Mouse (Mus musculus) granulocyte monocyte progenitor cell, adult 5-6 weeks (primary cell): ENCODE measurements at regions not wholly inside any gene's neighbourhood (a gene's known extent, or its start where the extent isn't known, plus 50 kb on each side); places are given as distances from the start of the nearest gene placed in this dataset.

Experiments used
- ATAC-seq: replicated peaks from 2 replicates; pipeline ENCODE4 v1.8.0; 2016; ENCODE audit warnings: mild to moderate bottlenecking, moderate TSS enrichment, inconsistent platforms; ENCODE audit not compliant: poor library complexity, severe bottlenecking

DNA sequence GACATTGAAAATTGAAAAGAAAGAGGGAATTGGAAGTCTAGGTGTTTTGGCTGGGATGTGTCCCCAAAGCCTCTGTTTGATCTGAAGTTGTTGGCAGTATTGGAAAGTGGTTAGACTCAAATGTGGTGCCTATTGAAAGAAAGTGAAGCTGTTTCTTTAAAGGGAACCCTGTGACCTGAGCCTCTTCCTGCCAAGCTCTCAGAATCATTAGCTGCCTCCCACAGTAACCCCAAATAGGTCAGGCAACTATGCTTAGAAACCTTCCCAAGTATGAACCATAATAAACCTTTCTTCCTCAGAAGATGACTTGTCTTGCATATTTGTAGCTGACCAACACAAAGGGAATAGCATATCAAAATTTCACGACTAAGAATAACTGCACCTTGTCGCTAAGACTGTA lies 69.7 kb upstream of the Gm34302 start:
- ATAC-seq: no peak

DNA sequence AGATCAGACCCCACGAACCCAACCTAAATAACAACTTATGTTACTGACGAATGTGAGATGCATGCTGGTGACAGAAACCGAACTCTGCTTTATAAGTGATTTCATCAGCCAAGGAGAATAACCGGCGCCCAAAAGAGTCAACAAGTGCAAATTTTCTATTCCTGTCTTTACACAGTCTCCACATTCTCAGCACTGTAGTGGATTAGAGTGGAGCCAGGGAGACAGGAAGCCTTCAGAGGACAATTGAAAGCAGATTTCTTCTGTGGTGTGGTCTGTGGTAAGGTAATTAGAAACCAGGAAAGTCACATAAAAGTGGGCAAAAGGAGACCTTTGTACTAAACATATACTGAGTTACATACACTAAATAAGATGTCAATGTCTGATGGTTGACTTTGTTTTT lies 68.0 kb upstream of the Gm34302 start:
- no peak for ATAC-seq

DNA sequence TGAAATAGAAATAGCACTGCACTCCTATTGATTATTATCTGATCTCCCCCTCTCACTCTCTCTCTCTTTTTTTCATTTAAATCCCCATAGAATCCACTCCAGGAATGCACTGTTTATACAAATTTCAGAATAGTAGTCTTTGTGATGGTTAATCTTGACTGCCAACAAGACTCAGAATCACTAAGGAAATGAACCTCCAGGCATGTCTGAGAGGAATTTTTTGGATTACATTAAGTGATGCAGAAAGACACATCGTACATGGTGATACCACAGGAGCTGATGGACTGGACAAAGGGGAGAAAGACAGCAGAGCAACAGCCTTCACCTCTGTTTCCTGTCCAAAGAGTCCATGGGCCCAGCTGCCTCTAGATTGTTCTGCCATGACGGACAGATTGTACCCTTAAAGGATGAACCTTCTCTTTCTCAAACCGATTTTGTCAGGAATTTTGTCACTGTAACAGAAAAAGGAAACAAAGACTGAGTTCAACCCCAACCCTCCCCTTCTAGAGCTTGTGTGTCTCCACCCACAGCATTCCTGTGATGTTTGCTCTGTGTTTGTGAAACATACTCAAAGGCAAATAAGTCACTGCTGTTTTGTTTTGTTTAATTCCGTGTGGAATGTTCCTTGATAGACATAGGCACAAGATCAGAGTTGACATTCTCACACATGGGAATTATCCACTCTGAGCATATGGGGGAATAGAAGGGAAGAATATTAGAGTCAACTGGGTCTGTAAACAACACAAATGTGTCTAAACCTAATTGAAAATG lies 59.1 kb upstream of the Gm34302 start:
- ATAC-seq: no peak

DNA sequence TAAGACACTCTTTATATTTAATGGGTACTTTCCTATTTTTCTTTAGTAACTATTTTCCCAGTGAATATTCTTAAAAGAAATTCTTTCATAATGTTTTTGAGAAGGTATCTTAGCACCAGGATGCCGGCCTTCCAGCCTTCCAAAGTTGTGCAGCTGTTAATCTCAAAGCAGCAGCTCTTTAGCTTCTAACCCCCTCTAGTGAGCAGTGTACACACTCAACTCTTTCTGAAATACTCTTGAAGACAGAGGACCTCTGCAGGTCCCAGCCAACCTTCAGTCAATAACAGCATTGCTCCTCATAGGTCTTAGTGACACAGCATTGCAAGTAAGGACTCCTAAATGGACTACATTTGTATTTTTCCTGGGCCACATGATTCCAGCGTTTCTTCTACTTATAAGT lies 55.2 kb upstream of the Gm34302 start:
- ATAC-seq: no peak

DNA sequence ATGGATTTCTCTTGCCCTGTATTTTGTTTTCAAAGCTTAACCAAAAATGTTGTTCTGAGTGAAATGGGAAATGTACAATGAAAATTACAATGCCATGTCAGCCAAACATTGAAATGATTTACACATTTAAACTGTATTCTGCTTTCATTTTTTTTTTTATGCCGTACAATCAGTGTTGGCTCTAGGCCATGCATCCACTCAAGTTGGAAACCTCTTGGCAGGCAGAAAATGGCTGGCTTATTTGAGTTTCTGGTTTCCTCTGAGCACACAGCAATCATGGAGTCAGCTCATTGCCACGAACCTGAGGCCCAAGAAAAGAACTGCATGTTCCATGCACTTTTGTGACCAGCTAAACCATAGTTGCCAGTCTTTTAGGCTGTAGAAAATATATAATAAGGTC lies 50.5 kb upstream of the Gm34302 start:
- no peak for ATAC-seq
